Mouse (Mus musculus) olfactory bulb, adult 2 months (tissue): ENCODE measurements at regions not wholly inside any gene's neighbourhood (a gene's known extent, or its start where the extent isn't known, plus 50 kb on each side); places are given as distances from the start of the nearest gene placed in this dataset.

Source experiments
- CTCF ChIP-seq: fragments of 200-500 bp; IDR thresholded peaks from 2 replicates; pipeline ENCODE4 v1.5.1; 2012; ENCODE audit warnings: low read depth, mild to moderate bottlenecking, low read length, moderate library complexity; ENCODE audit not compliant: insufficient read depth
- POLR2A ChIP-seq: fragments of 200-500 bp; IDR thresholded peaks from 2 replicates; pipeline ENCODE4 v1.6.1; 2012; ENCODE audit warnings: mild to moderate bottlenecking, low read depth, low read length, moderate library complexity; ENCODE audit not compliant: insufficient read depth

GRCm38 (mm10) chr16:93436732-93437131 lies 167.1 kb downstream of the Setd4 start:
- TF ChIP-seq CTCF (no peak), POLR2A (no peak)
